8 mouse cellular contexts compared by ENCODE assay signal in the genomic region with DNA sequence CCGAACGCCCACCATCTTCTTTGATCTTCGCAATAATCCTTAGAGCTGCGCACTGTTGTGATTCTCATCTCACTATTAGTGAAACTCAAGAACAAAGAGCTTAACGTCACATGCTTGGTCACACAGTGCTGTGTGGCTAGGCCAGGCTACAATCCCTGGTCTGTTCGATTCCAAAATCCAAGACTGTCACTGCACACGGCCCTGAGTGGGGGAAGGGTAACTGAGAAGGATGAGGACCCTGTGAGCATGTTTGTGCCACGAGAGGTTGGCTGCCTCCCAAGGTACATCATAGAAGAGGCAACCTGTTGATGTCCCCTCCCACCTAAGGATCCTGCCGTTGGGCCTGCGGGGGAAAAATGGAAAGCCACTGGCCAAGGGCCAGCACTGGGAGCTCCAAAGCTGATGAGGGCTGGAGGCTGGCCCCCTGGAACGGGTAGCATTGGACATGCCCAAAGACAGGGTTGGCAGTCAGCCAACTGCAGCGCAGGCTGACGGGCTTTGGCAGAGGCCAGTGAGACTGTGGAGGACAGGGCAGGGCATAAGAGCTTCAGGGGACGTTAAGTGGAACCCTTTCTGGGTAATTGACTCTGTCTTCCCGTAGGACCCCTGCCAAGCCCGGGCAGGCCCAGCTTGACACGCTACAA.
A peak's percentile ranks its signal among the peaks of the same experiment; 100 is the strongest.
DNase-seq lines count a peak whose midpoint lies in the region; ATAC-seq lines count a peak whose summit lies in the region.

No protein-coding gene starts in this region.

- H3K9ac ChIP-seq in neural tube, embryonic 12.5 days = no peak overlapping the region
- no peak overlapping the region for H3K9ac ChIP-seq in heart, embryonic 16.5 days (ENCODE audit: low read length)
- no peak overlapping the region for H3K9ac ChIP-seq in limb, embryonic 11.5 days (ENCODE audit: low read length)

- no peaks in the 10 kb centered on the region for H3K9me3 ChIP-seq in neural tube, embryonic 12.5 days
- no peaks in the 10 kb centered on the region for H3K9me3 ChIP-seq in embryonic facial prominence, embryonic 10.5 days
- no peaks in the 10 kb centered on the region for H3K9me3 ChIP-seq in heart, embryonic 16.5 days (replicated peaks; ENCODE audit: control insufficient read depth, low read length)
- H3K9me3 ChIP-seq in limb, embryonic 11.5 days (ENCODE audit: control insufficient read depth, low read length) = no peaks in the 10 kb centered on the region

- no peaks in the 10 kb centered on the region for H3K27me3 ChIP-seq in neural tube, embryonic 12.5 days (replicated peaks)
- H3K27me3 ChIP-seq in embryonic facial prominence, embryonic 10.5 days (replicated peaks; ENCODE audit: low read depth, poor library complexity, severe bottlenecking) = peaks cover 57% of the 10 kb centered on the region
- H3K27me3 ChIP-seq in heart, embryonic 16.5 days (ENCODE audit: control insufficient read depth, insufficient read depth, low read length) = peaks cover 38% of the 10 kb centered on the region
- no peaks in the 10 kb centered on the region for H3K27me3 ChIP-seq in limb, embryonic 11.5 days (ENCODE audit: control insufficient read depth, insufficient read depth, low read length)

- 56% methylated on average over 17 of the region's 17 CpGs for WGBS in neural tube, embryonic 12.5 days
- 82% methylated on average over 17 of the region's 17 CpGs for WGBS in embryonic facial prominence, embryonic 10.5 days
- 44% methylated on average over 17 of the region's 17 CpGs for WGBS in heart, embryonic 16.5 days
- WGBS in limb, embryonic 11.5 days = 71% methylated on average over 17 of the region's 17 CpGs

- peak; percentile 74 for ATAC-seq in neural tube, embryonic 12.5 days (ENCODE audit: low FRiP score, low read depth)
- peak; percentile 94 for ATAC-seq in heart, embryonic 16.5 days (replicated peaks; ENCODE audit: extremely low read depth, insufficient read depth, low FRiP score)
- ATAC-seq in limb, embryonic 11.5 days (ENCODE audit: insufficient number of reproducible peaks, low FRiP score, low TSS enrichment, low read depth) = no peak

- no peak overlapping the region for H3K27ac ChIP-seq in neural tube, embryonic 12.5 days
- H3K27ac ChIP-seq in embryonic facial prominence, embryonic 10.5 days (replicated peaks) = peak overlapping the region; percentile 52
- peak overlapping the region; percentile 69 for H3K27ac ChIP-seq in heart, embryonic 16.5 days (ENCODE audit: low read length)
- no peak overlapping the region for H3K27ac ChIP-seq in limb, embryonic 11.5 days (replicated peaks; ENCODE audit: low read depth, low read length)

- no peak overlapping the region; the same call in 1 of the 2 replicates for H3K4me2 ChIP-seq in neural tube, embryonic 12.5 days (replicated peaks)
- peak overlapping the region; percentile 14; the same call in 1 of the 2 replicates for H3K4me2 ChIP-seq in heart, embryonic 16.5 days (ENCODE audit: low read depth, low read length)
- no peak overlapping the region for H3K4me2 ChIP-seq in limb, embryonic 11.5 days (ENCODE audit: low read depth, severe bottlenecking)

- H3K4me3 ChIP-seq in neural tube, embryonic 12.5 days = no peak overlapping the region
- H3K4me3 ChIP-seq in embryonic facial prominence, embryonic 10.5 days = no peak overlapping the region
- H3K4me3 ChIP-seq in heart, embryonic 16.5 days (ENCODE audit: low read length) = no peak overlapping the region
- H3K4me3 ChIP-seq in limb, embryonic 11.5 days (ENCODE audit: low read depth, low read length) = no peak overlapping the region

- peaks cover 21% of the 10 kb centered on the region for H3K4me1 ChIP-seq in neural tube, embryonic 12.5 days
- H3K4me1 ChIP-seq in embryonic facial prominence, embryonic 10.5 days = peaks cover 51% of the 10 kb centered on the region
- H3K4me1 ChIP-seq in heart, embryonic 16.5 days (ENCODE audit: control insufficient read depth, insufficient read depth, low read length) = peaks cover 30% of the 10 kb centered on the region
- H3K4me1 ChIP-seq in limb, embryonic 11.5 days (ENCODE audit: control insufficient read depth, insufficient read depth, low read length) = peaks cover 11% of the 10 kb centered on the region

- no peak for DNase-seq in neural tube, embryonic 10.5 days (ENCODE audit: extremely low spot score, low spot score)
- peak; percentile 37 for DNase-seq in embryonic facial prominence, embryonic 10.5 days (ENCODE audit: low spot score)
- peak; percentile 32 for DNase-seq in limb, embryonic 11.5 days (ENCODE audit: low spot score)
- DNase-seq in ovary, postnatal 14 days (ENCODE audit: low spot score) = peak; percentile 18
- DNase-seq in spleen, postnatal 36 days (ENCODE audit: low spot score in 2 of 2) = no peak
- DNase-seq in embryo, embryonic 11 days = no peak

- no peaks in the 10 kb centered on the region for H3K36me3 ChIP-seq in neural tube, embryonic 12.5 days
- no peaks in the 10 kb centered on the region for H3K36me3 ChIP-seq in embryonic facial prominence, embryonic 10.5 days (replicated peaks)
- H3K36me3 ChIP-seq in heart, embryonic 16.5 days (ENCODE audit: control insufficient read depth, insufficient read depth) = no peaks in the 10 kb centered on the region
- no peaks in the 10 kb centered on the region for H3K36me3 ChIP-seq in limb, embryonic 11.5 days (ENCODE audit: control insufficient read depth, insufficient read depth, low read length)

Comparison
In these comparisons a context has a peak if more than half of its experiments do, and no peak if none do; other contexts are left out.
1. H3K27ac ChIP-seq: peak in embryonic facial prominence, embryonic 10.5 days (single experiment) and heart, embryonic 16.5 days (single experiment); none in neural tube, embryonic 12.5 days (single experiment) and limb, embryonic 11.5 days (single experiment).
2. DNase-seq: peak in embryonic facial prominence, embryonic 10.5 days (single experiment), limb, embryonic 11.5 days (single experiment) and ovary, postnatal 14 days (single experiment); none in neural tube, embryonic 10.5 days (single experiment), spleen, postnatal 36 days (0 of 2) and embryo, embryonic 11 days (single experiment).